Mouse (Mus musculus) monocyte, adult 2 months (primary cell): ENCODE measurements around the gene Fn3krp.
A peak's percentile ranks its signal among the peaks of the same experiment; 100 is the strongest.

Experiments
- DNase-seq, 2 experiments: peaks; one replicate each; pipeline ENCODE4 v3.0.0; 2022; ENCODE audit warnings: low spot score in 2 of 2, low read depth in 1 of 2

The Fn3krp gene

GRCm38 (mm10) chr11:121441653-121442052 lies 20.5 kb downstream of the Fn3krp start:
- no peak for DNase-seq

GRCm38 (mm10) chr11:121442076-121442475 lies 20.9 kb downstream of the Fn3krp start:
- no peak for DNase-seq

GRCm38 (mm10) chr11:121451216-121451726 lies 30.1 kb downstream of the Fn3krp start:
- no peak for DNase-seq

- DNase-seq, result peak; percentile 84 to 88
Measured at GRCm38 (mm10) chr11:121451753-121452635, 30.8 kb downstream of the Fn3krp start, which contains the start of gene Tbcd. TSS of gene Tbcd (plus strand) at chr11:121451949.

- no peak for DNase-seq
Measured at GRCm38 (mm10) chr11:121457874-121458273, 36.7 kb downstream of the Fn3krp start.

GRCm38 (mm10) chr11:121467408-121467807 lies 46.2 kb downstream of the Fn3krp start:
- no peak for DNase-seq

GRCm38 (mm10) chr11:121474831-121475230 lies 53.6 kb downstream of the Fn3krp start:
- no peak for DNase-seq

GRCm38 (mm10) chr11:121475699-121476415 lies 54.7 kb downstream of the Fn3krp start:
- DNase-seq, result peak in 1 of 2 experiments; percentile 61

GRCm38 (mm10) chr11:121479476-121480203 lies 58.4 kb downstream of the Fn3krp start:
- no peak for DNase-seq
